Mouse (Mus musculus) kidney, postnatal 14 days (tissue): ENCODE data around the gene Spz1.

Experiments
- DNase-seq: peaks from one replicate; pipeline ENCODE4 v3.0.0; 2022; ENCODE audit warnings: mixed read lengths

Spz1 gene

GRCm38 (mm10) chr13:92578210-92578609, 2.2 kb upstream of the Spz1 start:
- DNase-seq = no peak

- DNase-seq = no peak
Observed at GRCm38 (mm10) chr13:92576688-92577087, 716 bp upstream of the Spz1 start.

- no peak for DNase-seq
Observed at GRCm38 (mm10) chr13:92559429-92559828, 16.5 kb downstream of the Spz1 start.

GRCm38 (mm10) chr13:92557229-92557628, 18.7 kb downstream of the Spz1 start:
- DNase-seq = no peak

GRCm38 (mm10) chr13:92556458-92557126, 19.4 kb downstream of the Spz1 start:
- DNase-seq = no peak

GRCm38 (mm10) chr13:92547093-92547492, 28.9 kb downstream of the Spz1 start:
- DNase-seq = no peak

GRCm38 (mm10) chr13:92540997-92541396, 35.0 kb downstream of the Spz1 start:
- no peak for DNase-seq

- no peak for DNase-seq
Observed at GRCm38 (mm10) chr13:92539126-92539525, 36.8 kb downstream of the Spz1 start.

GRCm38 (mm10) chr13:92533801-92534200, 42.2 kb downstream of the Spz1 start:
- no peak for DNase-seq

- no peak for DNase-seq
Observed at GRCm38 (mm10) chr13:92532216-92532615, 43.8 kb downstream of the Spz1 start.

- DNase-seq = no peak
Observed at GRCm38 (mm10) chr13:92531237-92531636, 44.7 kb downstream of the Spz1 start.

GRCm38 (mm10) chr13:92530721-92531211, 45.2 kb downstream of the Spz1 start, which contains the start of gene Zfyve16:
Gene Zfyve16 (minus strand): TSS chr13:92530868.
- peak; percentile 99 for DNase-seq

- DNase-seq = no peak
Observed at GRCm38 (mm10) chr13:92529828-92530720, 45.9 kb downstream of the Spz1 start.
